Mouse (Mus musculus) urinary bladder, postnatal 10 days (tissue): ENCODE data around the gene Nsun7.

Source experiments
- DNase-seq: peaks from one replicate; pipeline ENCODE4 v3.0.0; 2022; ENCODE audit warnings: low spot score

Nsun7 gene

DNA sequence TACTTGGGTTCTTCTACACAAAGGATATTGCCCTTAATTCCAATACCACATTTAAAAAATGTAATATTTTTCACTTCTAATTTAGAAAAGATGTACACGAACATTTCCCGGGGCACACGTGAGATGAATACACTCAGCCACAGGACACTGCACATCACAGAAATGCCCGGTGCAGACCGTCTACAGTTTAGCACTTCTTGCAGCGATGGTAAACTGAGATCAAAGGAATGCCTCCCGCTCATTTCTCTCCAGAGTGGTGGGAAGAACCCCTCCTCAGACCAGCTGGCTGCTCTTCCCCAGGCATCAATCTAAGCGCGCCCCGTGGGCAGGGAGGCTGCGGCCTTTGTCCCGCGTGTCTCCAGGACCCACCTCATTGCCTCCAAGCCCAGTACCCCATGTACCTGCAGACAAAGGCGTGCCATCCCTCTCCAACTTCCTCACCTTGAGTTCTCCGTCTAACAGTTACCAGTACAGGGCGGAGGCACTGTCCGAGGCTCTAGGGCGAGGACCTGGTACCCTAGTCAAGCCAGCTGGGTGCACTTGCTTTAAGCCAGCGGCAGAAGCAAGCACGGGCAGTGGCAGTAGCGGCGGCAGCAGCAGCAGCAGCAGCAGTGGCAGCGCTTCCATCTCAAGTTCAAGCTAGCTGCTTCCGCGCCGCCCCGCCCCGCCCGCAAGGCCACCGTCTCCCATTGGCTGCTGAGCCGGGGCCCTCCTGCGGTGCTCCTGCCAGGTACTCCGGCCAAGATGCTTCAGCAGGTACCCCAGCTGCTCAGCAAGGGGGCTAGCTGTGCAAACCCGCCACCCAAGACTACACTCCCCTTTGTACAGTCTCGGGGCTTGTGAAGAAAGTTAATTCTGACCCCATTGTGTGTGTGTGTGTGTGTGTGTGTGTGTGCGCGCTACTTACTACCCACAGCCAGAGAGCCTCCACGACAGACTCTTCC, 77.6 kb downstream of the Nsun7 start:
- no peak for DNase-seq

- DNase-seq: no peak
These were observed 78.3 kb downstream of the Nsun7 start for GRCm38 (mm10) chr5:66337969-66338345.

DNA sequence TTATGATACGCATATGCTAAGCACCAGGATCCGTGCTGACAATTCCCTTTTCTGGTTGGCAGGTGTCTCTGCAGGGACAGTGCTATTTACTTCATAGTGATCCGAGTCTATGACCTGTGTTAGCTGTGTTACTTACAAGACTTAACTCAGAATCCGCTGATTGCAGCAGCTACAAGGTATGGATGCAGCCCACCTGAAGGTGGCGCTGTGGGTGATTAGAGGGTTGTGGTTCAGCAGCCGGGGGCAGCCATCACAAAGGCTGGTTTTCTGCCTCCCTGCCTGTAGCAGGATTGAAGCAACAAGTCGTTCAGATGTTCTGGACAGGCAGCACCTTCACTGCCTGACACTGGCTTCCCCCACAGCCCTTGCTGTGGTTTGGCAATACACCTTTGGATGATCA, 78.9 kb downstream of the Nsun7 start:
- DNase-seq: no peak

GRCm38 (mm10) chr5:66340356-66341102, 80.8 kb downstream of the Nsun7 start:
- no peak for DNase-seq

GRCm38 (mm10) chr5:66341848-66342247, 82.2 kb downstream of the Nsun7 start:
- no peak for DNase-seq

DNA sequence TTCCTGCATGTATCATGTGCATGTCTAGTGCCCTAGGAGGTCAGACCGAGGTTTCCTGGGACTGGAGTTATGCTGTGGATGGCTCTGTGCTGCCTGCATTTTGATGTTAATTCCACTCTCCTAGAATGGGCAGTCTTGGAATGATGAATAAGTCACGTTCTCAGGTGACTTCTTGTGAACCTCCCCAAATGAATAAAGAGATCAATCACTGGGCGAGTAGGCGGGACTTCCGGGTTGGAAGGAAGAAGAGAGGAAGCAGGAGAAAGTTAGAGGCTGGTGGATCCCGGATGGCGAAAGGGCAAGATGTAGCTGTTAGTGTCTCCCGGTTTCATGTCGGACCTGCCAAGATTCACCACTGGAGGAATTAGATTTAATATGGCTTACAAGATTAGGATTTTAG, 82.6 kb downstream of the Nsun7 start:
- no peak for DNase-seq

- DNase-seq: no peak
These were observed 84.5 kb downstream of the Nsun7 start for GRCm38 (mm10) chr5:66344182-66344581.

DNA sequence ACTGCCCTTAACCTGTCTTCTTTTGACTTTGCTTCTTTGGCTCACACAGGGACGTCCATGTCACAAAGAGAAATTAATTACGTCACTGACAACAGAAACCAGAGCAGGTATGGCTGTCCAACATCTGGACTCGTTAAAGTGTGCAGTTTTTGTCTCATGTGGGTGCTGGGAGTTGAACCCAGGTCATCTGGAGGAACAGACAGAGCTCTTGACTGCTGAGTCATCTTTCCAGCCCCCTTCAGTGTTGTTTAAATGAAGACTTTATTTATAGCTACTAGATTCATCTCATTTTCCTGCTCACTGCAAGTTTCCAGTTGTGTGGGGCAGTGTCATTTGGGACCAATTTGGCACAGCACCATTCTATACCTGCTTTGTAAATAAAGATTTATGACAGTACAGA, 85.4 kb downstream of the Nsun7 start:
- DNase-seq: no peak

- DNase-seq: no peak
These were observed 87.1 kb downstream of the Nsun7 start for GRCm38 (mm10) chr5:66346756-66347155.
